Mouse (Mus musculus): ENCODE measurements at regions not wholly inside any gene's neighbourhood (a gene's known extent, or its start where the extent isn't known, plus 50 kb on each side); places are given as distances from the start of the nearest gene placed in this dataset.

DNA sequence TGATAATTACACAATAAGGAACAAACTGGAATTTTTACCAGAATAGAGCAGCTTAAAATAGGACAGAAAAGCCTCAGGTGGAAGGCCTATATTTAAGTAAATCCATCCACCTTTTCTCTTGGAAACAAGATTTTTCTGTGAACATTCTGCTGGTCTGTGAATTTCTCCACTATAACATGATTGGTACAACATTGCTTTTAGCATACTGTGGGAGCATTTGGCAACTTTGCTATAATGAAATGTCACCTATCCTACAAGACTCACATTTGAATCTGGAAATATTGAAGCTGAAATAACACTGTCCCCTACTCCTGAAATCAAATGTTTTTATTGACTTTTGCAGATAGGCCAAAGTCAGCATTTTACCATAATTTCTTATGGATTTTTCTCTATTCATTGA is 607.0 kb upstream of the Steap1 start:
- DNase-seq (ENCODE audit: low read depth, low spot score): no peak

- no peak for DNase-seq (ENCODE audit: low read depth, low spot score)
Observed at GRCm38 (mm10) chr5:6347279-6347678, 598.2 kb upstream of the Steap1 start.

DNA sequence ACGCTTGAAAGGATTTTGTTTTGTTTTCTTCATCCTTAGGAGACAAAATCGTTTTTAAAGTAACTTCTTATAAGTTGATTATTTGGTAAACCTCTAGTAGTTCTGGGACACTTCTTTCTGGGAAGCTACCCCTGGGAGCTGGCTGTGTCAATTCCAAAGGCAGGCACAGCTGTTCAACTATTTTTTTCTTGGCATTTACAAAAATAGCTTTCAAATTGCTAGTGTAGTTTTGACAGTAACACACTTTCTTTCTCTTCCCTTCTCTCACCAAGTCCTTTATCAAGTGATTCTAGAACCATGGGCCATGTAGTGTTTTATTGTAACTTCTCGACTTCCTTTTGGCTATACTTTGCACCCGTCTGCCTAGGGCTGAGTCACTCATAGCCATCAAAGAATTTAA is 595.6 kb upstream of the Steap1 start:
- DNase-seq (ENCODE audit: low read depth, low spot score): no peak

GRCm38 (mm10) chr5:6329611-6330010 is 580.5 kb upstream of the Steap1 start:
- peak; percentile 5 for DNase-seq (ENCODE audit: low read depth, low spot score)

DNA sequence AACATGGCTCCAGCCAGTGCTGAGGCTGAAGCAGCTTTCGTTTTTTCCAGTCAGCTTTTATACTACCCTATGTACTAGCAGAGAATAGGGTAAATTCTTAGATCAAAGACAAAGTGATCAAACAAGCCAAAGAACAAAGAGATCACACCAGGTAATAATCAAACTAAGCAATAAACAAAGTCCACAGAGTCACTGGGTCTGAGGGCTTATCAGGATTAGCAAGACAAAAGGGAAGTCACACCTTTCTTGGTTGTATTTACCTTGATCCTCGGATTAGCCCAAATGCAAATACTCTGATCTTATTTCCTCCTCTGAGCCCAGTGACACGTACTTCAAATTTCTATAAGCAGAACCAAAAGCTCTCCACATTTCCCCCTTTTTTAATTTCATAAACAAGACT is 579.4 kb upstream of the Steap1 start:
- DNase-seq (ENCODE audit: low read depth, low spot score): no peak

GRCm38 (mm10) chr5:6298571-6298970 is 549.4 kb upstream of the Steap1 start:
- no peak for DNase-seq (ENCODE audit: low read depth, low spot score)

GRCm38 (mm10) chr5:6294336-6294735 is 545.2 kb upstream of the Steap1 start:
- DNase-seq (ENCODE audit: low read depth, low spot score): no peak

DNA sequence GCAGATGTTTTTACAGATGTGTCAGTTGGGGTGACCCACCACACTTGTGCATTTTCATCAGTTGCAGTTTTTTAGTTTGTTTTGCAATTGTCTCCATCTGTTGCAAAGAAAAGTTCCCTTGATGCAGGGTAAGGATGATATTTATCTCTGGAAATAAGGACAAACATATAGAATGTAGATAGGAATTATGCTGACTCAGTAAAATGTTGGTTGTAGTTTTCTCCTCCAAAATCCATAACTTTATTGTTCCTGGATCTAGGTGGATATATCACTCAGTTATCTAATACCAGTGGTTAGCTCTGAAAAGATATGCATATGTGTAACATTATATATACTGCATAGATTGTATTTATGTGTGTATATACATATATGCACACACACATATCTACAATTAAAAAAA is 502.1 kb upstream of the Steap1 start:
- DNase-seq (ENCODE audit: low read depth, low spot score): no peak

All from forelimb bud, embryonic 11.5 days (tissue).